Mouse (Mus musculus): ENCODE data around the gene Ddx39.

The Ddx39 gene

GRCm38 (mm10) chr8:83770669-83771068 is 55.7 kb downstream of the Ddx39 start:
- no peak for DNase-seq

GRCm38 (mm10) chr8:83771791-83772190 is 56.8 kb downstream of the Ddx39 start:
- DNase-seq: no peak

DNA sequence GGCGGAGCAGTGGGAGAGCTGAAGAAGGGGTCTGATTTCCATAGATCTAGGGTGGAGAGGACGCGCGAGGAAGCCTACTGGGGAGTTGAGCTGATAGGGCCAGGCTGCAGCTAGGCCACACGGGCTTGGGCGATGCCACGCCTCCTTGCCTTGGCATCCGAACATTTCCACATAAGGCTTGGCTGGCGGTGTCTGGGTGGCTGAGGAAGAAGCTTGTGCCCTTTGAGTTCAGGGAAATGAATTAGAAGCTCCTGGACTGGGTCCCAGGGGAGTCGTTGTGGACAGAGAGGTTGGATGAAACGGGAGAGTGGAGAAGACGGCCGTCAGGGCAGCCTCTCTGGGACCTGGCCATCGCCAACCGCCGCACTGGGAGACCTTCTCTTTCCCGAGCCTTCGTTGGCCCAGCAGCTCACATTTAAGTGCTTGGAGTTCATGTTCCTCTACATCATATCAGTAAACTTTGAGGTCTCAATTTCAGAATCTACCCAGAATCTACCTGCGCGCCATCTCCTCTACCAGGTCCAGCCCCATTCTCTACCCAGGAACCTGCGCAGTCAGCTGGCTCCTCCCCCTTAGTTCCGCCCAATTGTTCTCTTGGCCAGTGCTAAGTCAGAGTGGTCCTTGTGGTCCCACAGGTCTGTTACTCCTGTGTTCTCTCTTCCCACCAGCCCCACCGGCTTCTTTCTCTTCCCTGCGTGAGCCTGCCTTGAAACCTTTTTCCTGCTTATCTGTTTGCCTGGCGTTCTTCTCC is 57.9 kb downstream of the Ddx39 start:
- DNase-seq: peak; percentile 38

GRCm38 (mm10) chr8:83773452-83773846 is 58.5 kb downstream of the Ddx39 start:
- DNase-seq: peak; percentile 37

DNA sequence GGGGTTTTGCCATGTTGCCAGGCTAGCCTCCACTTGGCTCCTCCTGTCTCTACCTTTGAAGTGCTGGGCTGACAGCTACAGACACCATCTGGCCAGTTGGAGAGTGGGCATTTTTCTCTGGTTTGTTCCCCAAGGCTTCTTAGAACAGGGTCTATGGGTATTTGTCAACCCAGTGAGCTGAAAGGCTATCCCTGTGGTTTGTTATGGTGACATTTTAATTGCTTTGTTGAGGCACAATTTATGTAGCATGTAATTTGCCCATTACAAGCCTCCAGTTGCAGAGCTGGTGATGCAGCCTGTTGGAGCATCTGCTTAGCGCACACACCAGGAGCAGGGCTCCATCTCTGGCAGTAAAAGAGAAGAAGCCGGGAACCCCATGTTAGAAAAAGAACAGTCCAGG is 59.2 kb downstream of the Ddx39 start:
- DNase-seq: no peak
